Mouse (Mus musculus) central nervous system, embryonic 18 days (tissue): Measurements from ENCODE around the gene Gm20683. TPM values are rescaled to one million over a fixed set of nuclear protein-coding genes. Genes with fewer than 3 reads are reported as not detected.

Experiments
- polyA plus RNA-seq: library from polyadenylated mRNA; depleted of rRNA; stranded (reverse); fragments of >200 nt; gene quantifications from 2 replicates; pipeline ENCODE4 v1.2.3, GENCODE M21; 2012; rRNA removed

Gene Gm20683
- polyA plus RNA-seq = 37.0 and 39.2 TPM in 2 replicates

DNA sequence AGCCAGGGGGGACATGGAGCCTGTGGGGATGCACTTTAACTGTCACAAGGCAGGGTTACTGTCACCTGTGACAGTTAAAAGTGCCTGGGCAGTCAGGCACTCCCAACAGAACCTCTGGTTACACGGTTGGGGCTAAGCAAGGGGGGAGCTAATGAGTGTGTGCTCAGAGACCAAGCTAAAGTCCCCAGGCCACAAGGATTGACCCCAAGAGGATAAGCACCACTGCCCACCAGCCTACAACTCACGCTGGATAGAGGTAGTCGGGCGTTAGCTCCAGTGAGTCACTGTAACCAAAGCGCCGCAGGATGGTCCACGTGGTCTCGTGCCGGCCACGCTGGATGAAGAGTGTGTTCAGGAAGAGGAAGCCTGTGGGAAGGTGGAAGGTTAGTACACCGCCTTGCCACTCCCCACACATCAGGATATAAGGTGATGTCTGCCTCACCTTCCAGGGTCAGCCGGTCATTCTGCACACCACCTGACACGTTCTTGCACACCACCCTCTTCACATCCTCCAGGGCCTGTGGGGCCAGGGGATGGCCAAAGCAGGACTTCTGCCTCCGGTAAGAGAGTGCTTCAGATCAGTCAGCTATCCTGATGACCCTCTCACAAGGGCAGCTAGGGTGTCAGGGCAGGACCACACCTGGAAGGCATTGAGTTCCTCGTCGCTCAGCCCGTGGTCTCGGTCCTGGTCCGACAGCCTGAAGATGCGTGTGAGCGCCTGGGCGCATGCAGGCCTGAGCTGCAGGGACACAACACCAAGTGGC is at the start of gene Gm20683:
TSS of gene Gm20683 (minus strand) at position 647 of the 764 bp plus-strand sequence.

DNA sequence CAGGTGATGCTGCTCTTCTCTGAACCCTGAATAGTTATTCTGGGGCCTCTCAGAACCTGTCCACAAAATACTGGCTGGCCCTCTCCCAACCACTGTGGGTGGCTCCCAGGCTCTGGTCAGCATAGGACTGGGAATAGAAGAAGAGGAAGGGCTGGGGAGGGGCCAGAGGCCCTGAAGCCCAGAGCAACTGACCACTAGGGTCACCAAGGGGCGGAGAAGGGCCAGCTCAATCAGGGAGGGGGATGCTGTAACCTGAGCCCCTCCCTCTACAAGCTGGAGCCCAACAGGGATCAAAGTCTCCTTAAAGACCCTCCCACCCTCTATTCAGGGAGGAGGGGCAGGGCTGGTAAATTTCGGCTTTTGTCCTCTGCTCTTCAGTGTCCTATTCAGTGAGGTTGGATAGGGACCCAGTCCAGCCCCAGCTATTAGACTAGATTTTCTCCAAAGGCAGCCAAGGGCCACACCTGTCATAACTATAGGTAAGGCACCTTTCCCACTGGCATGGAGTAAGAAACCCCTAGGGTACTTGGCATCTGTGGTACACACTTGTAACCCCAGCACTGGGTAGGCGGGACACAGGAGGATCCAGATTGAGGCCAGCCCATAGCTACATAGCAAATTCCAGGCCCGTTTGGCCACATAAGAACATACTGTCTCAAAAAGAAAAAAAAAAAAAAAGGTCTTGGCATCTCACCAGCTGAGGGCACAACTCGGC is 38.8 kb upstream of the Gm20683 start, which contains the start of gene Wfikkn1:
TSS of gene Wfikkn1 (minus strand) at position 663 of the 715 bp plus-strand sequence.

DNA sequence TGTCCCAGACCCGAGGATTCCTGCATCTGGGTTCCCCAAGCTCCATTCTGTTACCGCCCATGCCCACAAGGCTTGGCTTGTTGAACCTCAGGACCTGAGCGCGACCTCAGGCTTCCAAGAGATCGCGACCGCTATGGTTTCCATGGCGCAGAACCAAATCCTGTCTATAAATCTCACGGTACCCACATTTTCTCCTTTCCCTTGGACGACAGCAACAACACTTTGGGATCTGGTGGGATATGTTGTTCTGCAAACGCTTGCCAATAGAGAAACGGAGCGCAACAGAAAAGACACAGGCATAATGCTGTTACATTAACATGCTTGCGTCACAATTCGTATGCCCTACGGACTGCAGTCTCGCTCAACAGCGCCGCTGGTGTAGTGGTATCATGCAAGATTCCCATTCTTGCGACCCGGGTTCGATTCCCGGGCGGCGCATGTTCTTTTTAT is 33.2 kb upstream of the Gm20683 start, which contains the start of gene Mettl26:
TSS of gene Mettl26 (plus strand) at position 354 of the 450 bp plus-strand sequence.

DNA sequence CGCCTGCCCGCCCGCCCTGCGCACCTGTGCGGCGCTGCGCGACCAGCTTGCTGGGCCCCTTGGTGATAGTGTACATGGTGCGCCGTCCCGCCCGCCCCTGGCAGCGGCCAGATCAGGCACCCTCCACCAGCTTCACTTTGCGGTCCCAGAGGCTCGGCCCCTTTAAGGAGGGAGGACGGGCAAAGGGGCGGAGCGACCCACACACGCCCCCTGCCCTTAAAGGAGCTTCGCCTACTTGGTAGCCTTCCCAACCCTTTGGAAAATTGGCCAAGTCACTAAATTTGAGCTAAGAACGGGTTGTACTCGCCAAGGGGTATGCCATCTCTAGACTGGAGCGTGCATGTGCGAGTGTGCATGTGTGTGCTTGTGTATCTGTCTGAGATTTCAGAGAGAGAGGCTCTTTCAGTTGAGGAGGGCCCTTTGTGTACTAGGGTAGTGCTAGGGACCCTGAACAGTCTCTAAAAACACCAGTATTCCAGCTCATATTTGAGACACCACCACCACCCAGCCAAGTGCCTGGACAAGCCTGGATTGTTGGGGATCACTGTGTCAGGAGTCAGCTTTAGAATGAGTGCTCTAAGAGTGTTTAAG is 27.1 kb upstream of the Gm20683 start, which contains the start of gene Mcrip2:
TSS of gene Mcrip2 (minus strand) at position 164 of the 591 bp plus-strand sequence.

DNA sequence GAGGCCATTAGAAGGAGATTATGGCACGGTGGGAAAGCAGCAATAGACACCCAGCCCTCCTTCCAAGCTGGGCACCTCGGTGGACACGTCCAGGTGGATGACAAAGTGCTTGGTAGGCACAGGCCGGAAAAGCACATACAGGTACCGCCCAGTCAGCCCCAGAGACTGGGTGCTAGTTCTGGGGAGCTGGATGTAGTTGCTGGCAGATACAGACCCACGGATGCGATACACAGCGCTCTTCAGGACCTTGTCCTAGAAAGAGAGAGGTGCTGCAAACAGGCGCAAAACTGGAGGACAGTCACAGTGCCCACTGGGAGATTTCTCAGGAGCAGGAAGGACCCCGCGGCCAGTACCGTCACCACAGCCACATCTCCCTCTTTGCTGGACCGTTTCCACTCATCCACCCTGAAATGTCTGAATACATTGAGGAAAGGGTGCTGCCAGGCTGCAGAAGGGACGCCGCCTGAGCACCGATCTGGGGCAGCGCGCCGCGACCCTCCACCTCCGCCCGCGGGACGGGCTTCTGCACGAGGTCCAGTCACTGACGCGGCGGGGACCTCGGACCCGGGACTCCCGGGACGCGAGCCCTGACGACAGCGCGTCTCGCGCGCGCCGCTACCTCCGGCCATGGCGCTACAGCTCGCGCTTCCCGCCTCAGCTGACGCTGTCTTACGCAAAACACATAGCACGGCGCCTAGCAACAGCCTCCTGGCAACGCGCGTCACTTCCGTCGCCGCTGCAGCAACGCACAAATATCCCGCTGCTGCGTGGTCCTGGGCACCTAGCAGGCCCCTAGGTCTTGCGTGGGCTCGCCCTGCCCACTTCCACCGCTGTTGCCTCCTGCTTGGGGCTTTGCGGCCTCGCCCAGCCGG is 19.5 kb upstream of the Gm20683 start, which contains the start of gene Wdr90:
TSS of gene Wdr90 (minus strand) at position 670 of the 872 bp plus-strand sequence.

DNA sequence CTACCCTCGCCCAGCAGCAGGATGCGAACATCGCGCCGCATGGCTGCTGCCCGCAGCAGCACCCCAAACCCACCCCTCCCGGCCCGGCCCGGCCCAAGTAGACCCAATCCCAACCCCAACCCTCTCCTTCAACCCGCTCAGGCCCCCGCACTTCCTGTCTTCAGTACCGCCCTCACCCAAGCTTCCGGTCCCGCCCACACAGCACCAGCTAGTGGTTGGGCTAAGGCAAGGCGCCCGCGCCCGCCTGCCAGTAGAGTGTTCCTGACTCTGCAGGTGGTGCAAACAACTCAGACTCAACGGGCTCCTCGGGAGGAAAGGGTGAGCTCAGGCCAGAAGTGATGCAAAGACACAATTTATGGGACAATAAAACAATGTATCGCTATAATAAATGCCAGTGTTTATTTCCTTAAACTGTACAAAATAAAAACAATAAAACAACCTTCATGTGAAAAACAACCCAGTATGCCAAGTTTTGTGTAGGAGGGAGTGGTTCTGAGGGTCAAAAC is 2.9 kb upstream of the Gm20683 start, which contains the start of gene Rhot2:
TSS of gene Rhot2 (minus strand) at position 456 of the 506 bp plus-strand sequence.

DNA sequence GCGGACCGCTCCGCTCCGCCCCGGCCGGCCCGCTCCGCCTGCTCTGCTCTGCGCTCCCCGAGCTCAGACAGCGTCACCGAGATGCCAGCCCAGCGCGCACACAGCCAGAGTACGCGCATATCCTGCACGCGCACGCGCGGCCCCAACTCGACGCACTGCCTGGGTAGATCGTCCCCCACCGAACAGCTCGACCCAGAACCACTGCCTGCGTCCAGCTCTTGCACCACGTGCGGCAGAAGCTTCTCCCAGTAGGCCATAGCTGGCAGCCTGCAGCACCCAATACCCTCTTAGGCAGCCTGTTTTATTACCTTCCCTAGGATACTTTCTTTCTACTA is 4.5 kb downstream of the Gm20683 start, which contains the start of gene Rhbdl1:
TSS of gene Rhbdl1 (minus strand) at position 220 of the 335 bp plus-strand sequence.

DNA sequence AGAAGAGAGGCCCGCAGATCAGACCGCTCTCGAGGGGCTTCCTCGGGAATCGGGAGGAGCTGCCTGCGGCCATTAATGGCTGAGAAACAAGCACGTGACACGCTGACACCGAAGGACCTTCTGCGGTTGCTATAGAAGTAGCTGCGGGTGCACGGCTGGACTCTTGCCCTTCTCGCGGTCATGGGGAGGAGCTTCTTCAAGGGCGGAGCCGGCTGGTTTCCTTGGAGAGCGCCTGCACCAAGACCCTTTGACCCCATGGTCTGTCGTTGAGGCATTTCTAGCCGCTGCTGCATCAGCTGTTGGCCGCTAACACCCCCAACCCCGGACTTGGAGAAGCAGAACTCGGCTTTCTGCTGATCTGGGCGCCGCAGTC is 8.3 kb downstream of the Gm20683 start, which contains the start of gene Stub1:
TSS of gene Stub1 (minus strand) at position 114 of the 373 bp plus-strand sequence.

DNA sequence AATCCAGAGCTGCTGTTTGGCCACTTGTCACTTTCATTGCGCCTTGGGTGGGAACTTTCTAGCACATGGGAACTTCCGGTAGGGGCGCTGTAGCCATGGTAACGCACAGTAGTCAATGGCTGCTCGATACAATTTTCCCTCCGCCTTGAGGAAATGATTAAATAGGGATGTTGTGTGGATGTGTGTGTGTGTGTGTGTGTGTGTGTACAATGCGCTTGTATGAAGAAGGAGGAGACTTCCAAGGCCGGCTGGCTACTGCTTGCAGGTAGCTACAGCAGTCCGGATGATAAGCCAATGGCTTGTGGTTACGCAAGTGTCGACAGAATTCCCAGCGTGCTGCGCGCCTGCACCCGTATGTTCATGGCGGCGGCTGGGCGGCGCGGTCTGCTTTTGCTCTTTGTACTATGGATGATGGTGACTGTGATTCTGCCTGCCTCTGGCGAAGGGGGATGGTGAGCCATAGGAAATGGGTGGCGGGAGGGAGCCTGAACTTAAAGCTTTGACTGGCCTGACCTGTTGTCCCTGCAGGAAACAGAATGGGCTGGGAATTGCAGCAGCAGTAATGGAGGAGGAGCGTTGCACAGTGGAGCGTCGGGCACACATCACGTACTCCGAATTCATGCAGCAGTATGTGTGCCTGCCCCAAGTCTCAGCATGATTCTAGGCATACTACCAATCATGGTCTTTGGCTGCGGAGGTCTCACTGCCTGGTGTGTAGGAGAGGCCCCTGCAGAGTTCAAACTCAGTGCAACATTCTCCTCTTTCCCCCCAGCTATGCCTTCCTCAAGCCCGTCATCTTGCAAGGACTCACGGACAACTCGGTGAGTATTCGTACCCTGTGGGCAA is 12.6 kb downstream of the Gm20683 start, which contains the start of gene Jmjd8:
TSS of gene Jmjd8 (plus strand) at position 156 of the 846 bp plus-strand sequence.

DNA sequence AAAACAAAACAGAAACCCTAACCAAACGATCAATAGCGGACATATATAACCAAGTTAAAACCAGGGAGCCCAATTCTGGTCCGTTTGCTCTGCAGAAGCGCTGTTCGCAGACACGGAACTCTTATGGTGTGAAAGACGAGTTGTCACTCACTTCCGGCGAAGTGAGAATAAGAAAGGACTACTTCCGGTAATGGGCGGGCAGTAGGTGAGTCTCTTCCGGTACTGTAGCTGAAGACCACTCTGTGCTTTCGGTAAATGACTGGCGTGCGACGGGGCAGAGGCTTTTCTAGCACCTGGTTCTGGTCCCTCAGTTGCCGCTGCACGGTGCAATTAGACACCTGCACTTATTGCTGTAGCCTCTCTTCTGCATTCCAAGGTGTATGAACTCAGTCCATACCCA is 18.1 kb downstream of the Gm20683 start, which contains the start of gene Wdr24:
TSS of gene Wdr24 (plus strand) at position 176 of the 400 bp plus-strand sequence.

DNA sequence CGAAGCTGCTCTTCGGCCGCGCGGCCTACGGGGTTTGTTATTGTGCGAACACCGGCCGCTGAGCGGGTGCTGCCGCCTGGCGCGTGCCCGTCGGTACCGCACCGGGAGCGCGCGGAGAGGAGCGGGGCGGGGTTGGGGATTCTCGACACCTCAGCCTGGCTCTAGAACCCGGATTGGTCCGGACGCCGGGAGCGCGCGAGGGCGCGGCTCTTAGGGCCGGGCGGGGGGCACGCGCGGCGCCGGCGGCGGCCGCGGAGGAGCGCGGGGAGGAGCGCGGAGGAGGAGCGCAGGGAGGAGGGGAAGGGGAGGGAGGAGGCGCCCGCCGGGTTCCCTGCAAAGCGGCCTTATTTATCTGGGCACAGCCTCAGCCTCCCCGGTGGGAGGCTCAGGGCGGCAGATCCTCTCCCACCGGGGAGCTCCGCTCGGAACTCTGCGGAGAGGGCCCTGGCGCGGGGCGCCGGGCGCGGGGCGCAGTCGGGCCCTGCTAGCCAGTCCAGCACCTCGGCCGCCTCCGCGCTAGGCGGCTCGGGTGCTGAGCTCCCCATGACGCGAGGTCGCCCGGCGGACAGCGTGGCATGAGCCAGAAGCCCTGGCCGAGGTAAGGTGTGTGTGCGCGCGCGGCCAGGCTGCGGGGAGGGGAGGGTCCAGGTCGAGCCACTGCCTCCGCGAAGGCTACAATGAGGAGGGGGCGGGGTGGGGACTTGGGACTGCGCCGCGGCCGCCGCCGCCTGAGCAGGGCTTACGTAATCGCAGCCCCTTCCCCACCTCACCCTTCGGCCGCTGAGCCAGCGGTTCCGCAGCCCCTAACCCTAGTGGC is 32.6 kb downstream of the Gm20683 start, which contains the start of gene Fbxl16:
TSS of gene Fbxl16 (plus strand) at position 297 of the 817 bp plus-strand sequence.

DNA sequence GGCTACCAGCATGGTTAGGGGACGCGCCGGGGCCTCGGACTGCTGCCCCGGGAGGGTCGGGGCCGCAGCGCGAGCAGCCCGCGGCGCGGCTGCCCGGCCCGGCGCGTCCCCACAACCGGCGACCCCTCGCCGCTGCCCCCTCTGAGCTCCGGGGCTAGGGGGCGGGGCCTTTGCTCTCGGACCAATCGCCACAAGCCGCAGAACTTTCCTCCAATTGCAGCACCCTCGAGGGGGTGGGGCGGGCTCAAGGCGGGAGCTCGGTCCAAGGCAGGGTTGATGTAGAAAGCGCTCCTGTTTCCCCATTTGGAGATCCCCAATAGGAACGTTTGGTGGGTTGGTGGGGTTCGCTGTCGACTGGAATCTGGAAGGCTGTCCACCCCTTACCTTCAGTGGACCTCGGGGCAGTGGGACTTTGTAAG is 44.6 kb downstream of the Gm20683 start, which contains the start of gene Metrn:
TSS of gene Metrn (minus strand) at position 186 of the 419 bp plus-strand sequence.

DNA sequence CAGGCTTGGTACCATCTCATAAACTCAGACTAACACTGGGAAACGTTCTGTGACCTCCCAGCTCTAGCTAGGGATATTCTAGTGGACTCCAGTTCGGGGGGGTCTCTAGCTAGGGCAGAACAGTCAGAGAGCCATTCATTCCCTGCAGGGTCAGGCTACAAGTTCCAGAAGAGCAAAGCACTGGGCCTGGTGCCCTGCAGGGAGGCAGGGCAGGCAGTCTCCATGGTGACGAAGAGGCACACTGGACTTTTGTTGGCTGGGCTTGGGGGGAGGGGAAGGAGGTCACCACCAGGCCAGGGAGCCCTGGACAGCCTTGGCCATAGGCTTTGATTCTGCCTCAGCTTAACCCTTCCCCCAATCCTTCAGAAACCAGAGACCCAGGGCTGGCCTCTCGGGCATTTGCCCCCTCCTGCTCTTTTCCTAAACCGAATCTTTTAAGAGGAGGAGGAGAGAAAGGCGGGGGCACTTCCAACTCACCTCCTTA is 45.9 kb downstream of the Gm20683 start, which contains the start of gene AC134908.4:
TSS of gene AC134908.4 (minus strand) at position 51 of the 484 bp plus-strand sequence.

DNA sequence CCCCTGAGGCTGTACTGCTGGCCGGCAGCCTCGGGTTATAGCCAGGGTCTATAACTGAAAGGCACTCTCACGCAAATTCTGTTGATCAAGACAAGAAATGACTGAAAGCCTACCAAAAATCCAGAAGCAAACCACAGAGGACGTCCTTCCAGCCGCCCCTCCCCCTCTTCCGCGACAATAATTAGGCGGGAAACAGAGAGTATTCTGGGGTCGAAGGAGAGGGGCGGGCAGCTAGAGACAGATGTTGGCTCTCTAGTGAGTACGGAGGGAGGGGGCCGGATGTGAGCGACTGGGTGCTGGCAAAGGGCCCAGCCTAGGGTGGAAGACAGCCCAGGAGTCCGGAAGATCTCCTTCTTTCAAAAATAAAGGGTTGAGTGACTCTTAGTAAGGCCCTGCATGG is 48.9 kb downstream of the Gm20683 start, which contains the start of gene Fam173a:
TSS of gene Fam173a (minus strand) at position 287 of the 400 bp plus-strand sequence.

DNA sequence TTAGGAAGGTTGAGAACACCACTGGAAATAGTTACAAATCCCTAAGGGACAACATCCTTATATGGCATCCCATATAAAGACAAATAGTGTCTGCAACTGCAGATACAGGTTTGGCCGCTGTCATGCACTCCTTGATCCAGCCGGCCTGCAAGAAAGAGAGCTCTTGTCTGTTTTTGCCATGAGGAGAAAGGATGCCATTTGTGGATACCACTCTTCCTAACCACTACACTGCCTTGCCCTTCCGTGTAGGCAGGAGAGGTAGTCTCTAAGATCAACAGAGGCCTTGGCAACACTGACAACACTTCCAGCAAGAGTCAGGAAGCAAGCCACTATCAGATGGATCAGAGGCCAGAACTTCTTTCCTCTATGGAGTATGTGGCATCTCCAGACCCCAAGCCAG is 55.3 kb downstream of the Gm20683 start, which contains the start of gene Ccdc78:
TSS of gene Ccdc78 (plus strand) at position 301 of the 400 bp plus-strand sequence.

DNA sequence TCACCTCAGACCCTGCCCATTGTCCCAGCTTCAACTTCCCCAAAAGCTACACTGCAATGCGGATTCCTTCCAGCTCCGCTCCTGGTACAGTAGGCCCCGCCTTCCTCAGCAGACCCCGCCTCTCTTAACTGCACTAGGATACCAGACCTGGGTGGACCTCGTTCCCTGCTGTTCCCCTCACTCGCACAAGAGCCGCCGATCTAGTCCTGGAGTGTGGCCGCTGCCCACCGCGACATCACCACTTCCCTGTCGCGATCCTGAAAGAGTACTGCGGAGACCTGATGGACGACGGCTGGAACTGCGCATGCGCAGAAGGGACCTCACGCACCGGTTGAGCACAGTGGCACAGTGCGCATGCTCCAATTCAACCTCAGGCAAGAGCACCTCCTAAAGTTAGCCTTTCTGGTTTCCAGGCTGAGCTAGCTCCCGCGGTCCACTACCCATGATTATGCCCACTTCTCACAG is 56.2 kb downstream of the Gm20683 start, which contains the start of gene Haghl:
TSS of gene Haghl (minus strand) at position 393 of the 465 bp plus-strand sequence.

